Mouse (Mus musculus): ENCODE measurements around the gene Dnah6. TPM values are rescaled to one million over a fixed set of nuclear protein-coding genes. Genes with fewer than 3 reads are reported as not detected.

The Dnah6 gene
- polyA plus RNA-seq, 1 experiment from 2014 or later: 0.95 TPM

- no peak overlapping the region for H3K4me3 ChIP-seq (ENCODE audit: low read depth, low read length)
- no peak for DNase-seq (ENCODE audit: low spot score)
- H3K9ac ChIP-seq (replicated peaks; ENCODE audit: low read depth): no peak overlapping the region
- H3K36me3 ChIP-seq (ENCODE audit: insufficient read depth, low read length): peaks cover 12% of the 10 kb centered on the region; the same call in 1 of the 2 replicates
- ATAC-seq: no peak
- TF ChIP-seq CTCF (IDR thresholded peaks at IDR 0.05): no peak
- no peak for TF ChIP-seq EP300 (IDR thresholded peaks at IDR 0.05)
- no peak overlapping the region for H3K4me2 ChIP-seq (replicated peaks; ENCODE audit: low read depth, low read length)
- H3K9me3 ChIP-seq (ENCODE audit: low read length): no peaks in the 10 kb centered on the region
- no peak overlapping the region for H3K27ac ChIP-seq (ENCODE audit: low read length)
- no peaks in the 10 kb centered on the region for H3K27me3 ChIP-seq (replicated peaks; ENCODE audit: insufficient read depth, low read length)
- WGBS: 68% methylated on average over 9 of the region's 9 CpGs
- H3K4me1 ChIP-seq (ENCODE audit: insufficient read depth, low read depth, low read length): peaks cover 5% of the 10 kb centered on the region; the same call in 1 of the 2 replicates
Observed at GRCm38 (mm10) chr6:73254307-73255228, 33.1 kb upstream of the Dnah6 start.

GRCm38 (mm10) chr6:73253584-73253983 is 32.1 kb upstream of the Dnah6 start:
- Histone ChIP-seq H3K4me2 (replicated peaks; ENCODE audit: low read depth, low read length) (no peak overlapping the region), H3K9me3 (ENCODE audit: low read length) (no peaks in the 10 kb centered on the region), H3K4me3 (ENCODE audit: low read depth, low read length) (no peak overlapping the region), H3K27ac (ENCODE audit: low read length) (no peak overlapping the region), H3K27me3 (replicated peaks; ENCODE audit: insufficient read depth, low read length) (no peaks in the 10 kb centered on the region), H3K4me1 (ENCODE audit: insufficient read depth, low read depth, low read length) (peaks cover 5% of the 10 kb centered on the region; the same call in 1 of the 2 replicates), H3K36me3 (ENCODE audit: insufficient read depth, low read length) (peaks cover 9% of the 10 kb centered on the region; the same call in 1 of the 2 replicates), H3K9ac (replicated peaks; ENCODE audit: low read depth) (no peak overlapping the region)
- TF ChIP-seq EP300 (IDR thresholded peaks at IDR 0.05) (no peak), CTCF (IDR thresholded peaks at IDR 0.05) (no peak)
- ATAC-seq (no peak), DNase-seq (ENCODE audit: low spot score) (no peak)
- WGBS: 70% methylated on average over 4 of the region's 4 CpGs

GRCm38 (mm10) chr6:73253006-73253405 is 31.6 kb upstream of the Dnah6 start:
- no peak overlapping the region for H3K27ac ChIP-seq (ENCODE audit: low read length)
- peaks cover 5% of the 10 kb centered on the region; the same call in 1 of the 2 replicates for H3K4me1 ChIP-seq (ENCODE audit: insufficient read depth, low read depth, low read length)
- TF ChIP-seq CTCF (IDR thresholded peaks at IDR 0.05) (no peak), EP300 (IDR thresholded peaks at IDR 0.05) (no peak)
- H3K9ac ChIP-seq (replicated peaks; ENCODE audit: low read depth): no peak overlapping the region
- no peak overlapping the region for H3K4me2 ChIP-seq (replicated peaks; ENCODE audit: low read depth, low read length)
- H3K27me3 ChIP-seq (replicated peaks; ENCODE audit: insufficient read depth, low read length): no peaks in the 10 kb centered on the region
- H3K9me3 ChIP-seq (ENCODE audit: low read length): no peaks in the 10 kb centered on the region
- 96% methylated on average over 2 of the region's 2 CpGs for WGBS
- DNase-seq (ENCODE audit: low spot score) (no peak), ATAC-seq (no peak)
- peaks cover 8% of the 10 kb centered on the region; the same call in 1 of the 2 replicates for H3K36me3 ChIP-seq (ENCODE audit: insufficient read depth, low read length)
- H3K4me3 ChIP-seq (ENCODE audit: low read depth, low read length): no peak overlapping the region

- ATAC-seq: no peak
- no peak for TF ChIP-seq CTCF (IDR thresholded peaks at IDR 0.05)
- TF ChIP-seq EP300 (IDR thresholded peaks at IDR 0.05): no peak
Observed at GRCm38 (mm10) chr6:73252396-73252795, 30.9 kb upstream of the Dnah6 start.

GRCm38 (mm10) chr6:73251336-73251735 is 29.9 kb upstream of the Dnah6 start:
- 83% methylated on average over 11 of the region's 11 CpGs for WGBS
- no peak overlapping the region for H3K9ac ChIP-seq (replicated peaks; ENCODE audit: low read depth)
- H3K27ac ChIP-seq (ENCODE audit: low read length): no peak overlapping the region
- TF ChIP-seq CTCF (IDR thresholded peaks at IDR 0.05) (no peak), EP300 (IDR thresholded peaks at IDR 0.05) (no peak)
- H3K27me3 ChIP-seq (replicated peaks; ENCODE audit: insufficient read depth, low read length): no peaks in the 10 kb centered on the region
- H3K36me3 ChIP-seq (ENCODE audit: insufficient read depth, low read length): peaks cover under 1% of the 10 kb centered on the region; the same call in 1 of the 2 replicates
- H3K4me3 ChIP-seq (ENCODE audit: low read depth, low read length): no peak overlapping the region
- DNase-seq (ENCODE audit: low spot score) (no peak), ATAC-seq (no peak)
- H3K4me1 ChIP-seq (ENCODE audit: insufficient read depth, low read depth, low read length): peaks cover 5% of the 10 kb centered on the region; the same call in 1 of the 2 replicates
- no peak overlapping the region for H3K4me2 ChIP-seq (replicated peaks; ENCODE audit: low read depth, low read length)
- no peaks in the 10 kb centered on the region for H3K9me3 ChIP-seq (ENCODE audit: low read length)

More at GRCm38 (mm10) chr6:73252396-73252795, 30.9 kb upstream of the Dnah6 start:
- Histone ChIP-seq H3K36me3 (ENCODE audit: insufficient read depth, low read length) (peaks cover 8% of the 10 kb centered on the region; the same call in 1 of the 2 replicates), H3K4me1 (ENCODE audit: insufficient read depth, low read depth, low read length) (peaks cover 5% of the 10 kb centered on the region; the same call in 1 of the 2 replicates), H3K4me3 (ENCODE audit: low read depth, low read length) (no peak overlapping the region), H3K9ac (replicated peaks; ENCODE audit: low read depth) (no peak overlapping the region), H3K27ac (ENCODE audit: low read length) (no peak overlapping the region), H3K9me3 (ENCODE audit: low read length) (no peaks in the 10 kb centered on the region), H3K4me2 (replicated peaks; ENCODE audit: low read depth, low read length) (no peak overlapping the region), H3K27me3 (replicated peaks; ENCODE audit: insufficient read depth, low read length) (no peaks in the 10 kb centered on the region)
- no peak for DNase-seq (ENCODE audit: low spot score)

- Histone ChIP-seq H3K4me2 (replicated peaks; ENCODE audit: low read depth, low read length) (no peak overlapping the region), H3K4me3 (ENCODE audit: low read depth, low read length) (no peak overlapping the region), H3K27ac (ENCODE audit: low read length) (no peak overlapping the region), H3K27me3 (replicated peaks; ENCODE audit: insufficient read depth, low read length) (no peaks in the 10 kb centered on the region), H3K9ac (replicated peaks; ENCODE audit: low read depth) (no peak overlapping the region), H3K4me1 (ENCODE audit: insufficient read depth, low read depth, low read length) (peaks cover 5% of the 10 kb centered on the region; the same call in 1 of the 2 replicates), H3K9me3 (ENCODE audit: low read length) (no peaks in the 10 kb centered on the region), H3K36me3 (ENCODE audit: insufficient read depth, low read length) (no peaks in the 10 kb centered on the region)
- WGBS: 60% methylated on average over 4 of the region's 4 CpGs
- ATAC-seq: no peak
- DNase-seq (ENCODE audit: low spot score): no peak
- TF ChIP-seq CTCF (IDR thresholded peaks at IDR 0.05): no peak
- no peak for TF ChIP-seq EP300 (IDR thresholded peaks at IDR 0.05)
Observed at GRCm38 (mm10) chr6:73249851-73250250, 28.4 kb upstream of the Dnah6 start.

All from lung, postnatal 0 days (tissue).